8 mouse cellular contexts compared by ENCODE assay signal in genomic region chr4:41755338-41756305, GRCm38 (mm10). TPM values are rescaled to one million over a fixed set of nuclear protein-coding genes. Genes with fewer than 3 reads are reported as not detected.
DNase-seq lines count a peak whose midpoint lies in the region; ATAC-seq and TF ChIP-seq lines count a peak whose summit lies in the region.

TSS of gene Sigmar1 (minus strand) at chr4:41756157.

- under 1% methylated on average over 57 of the region's 57 CpGs for WGBS in heart, embryonic 10.5 days
- WGBS in kidney, embryonic 15.5 days: under 1% methylated on average over 57 of the region's 57 CpGs
- under 1% methylated on average over 57 of the region's 57 CpGs for WGBS in limb, embryonic 15.5 days
- WGBS in midbrain, postnatal 0 days: under 1% methylated on average over 57 of the region's 57 CpGs

- H3K4me1 ChIP-seq in bone marrow macrophage, adult 2 months (ENCODE audit: control insufficient read depth, insufficient read depth, low read length): peaks cover 5% of the 10 kb centered on the region
- no peaks in the 10 kb centered on the region for H3K4me1 ChIP-seq in embryonic fibroblast, embryonic 13.5 days (ENCODE audit: control insufficient read depth, insufficient read depth, low read length)
- H3K4me1 ChIP-seq in heart, embryonic 10.5 days: peaks cover 37% of the 10 kb centered on the region
- peaks cover 44% of the 10 kb centered on the region for H3K4me1 ChIP-seq in kidney, embryonic 15.5 days
- H3K4me1 ChIP-seq in limb, embryonic 15.5 days: peaks cover 23% of the 10 kb centered on the region
- H3K4me1 ChIP-seq in midbrain, postnatal 0 days (ENCODE audit: insufficient read depth, low read length): no peaks in the 10 kb centered on the region; the same call in 1 of the 2 replicates

- H3K4me3 ChIP-seq in bone marrow macrophage, adult 2 months (ENCODE audit: insufficient read depth, low read length): peak within 1 kb of the TSS; percentile 73
- H3K4me3 ChIP-seq in embryonic fibroblast, embryonic 13.5 days (ENCODE audit: insufficient read depth, low read length): peak within 1 kb of the TSS; percentile 66
- H3K4me3 ChIP-seq in heart, embryonic 10.5 days: peak within 1 kb of the TSS; percentile 70
- peak within 1 kb of the TSS; percentile 69 for H3K4me3 ChIP-seq in kidney, embryonic 15.5 days (replicated peaks)
- peak within 1 kb of the TSS; percentile 78 for H3K4me3 ChIP-seq in limb, embryonic 15.5 days
- peak within 1 kb of the TSS; percentile 77 for H3K4me3 ChIP-seq in midbrain, postnatal 0 days (ENCODE audit: low read depth, low read length)

- H3K27me3 ChIP-seq in heart, embryonic 10.5 days (ENCODE audit: insufficient read depth, poor library complexity, severe bottlenecking): peaks cover 6% of the 10 kb centered on the region; the same call in 1 of the 2 replicates
- no peaks in the 10 kb centered on the region for H3K27me3 ChIP-seq in kidney, embryonic 15.5 days
- no peaks in the 10 kb centered on the region for H3K27me3 ChIP-seq in limb, embryonic 15.5 days
- H3K27me3 ChIP-seq in midbrain, postnatal 0 days (ENCODE audit: insufficient read depth, low read length): no peaks in the 10 kb centered on the region

- peak; percentile 53; the same call in 1 of the 2 replicates for TF ChIP-seq CTCF in bone marrow macrophage, adult 2 months (IDR thresholded peaks at IDR 0.05; ENCODE audit: low read depth, low read length)
- peak; percentile 23; the same call in 1 of the 2 replicates for TF ChIP-seq CTCF in embryonic fibroblast, embryonic 13.5 days (IDR thresholded peaks at IDR 0.05; ENCODE audit: borderline replicate concordance, insufficient read depth, low read length)
- TF ChIP-seq CTCF in midbrain, postnatal 0 days (IDR thresholded peaks at IDR 0.05): peak; percentile 93

- TF ChIP-seq POLR2A in bone marrow macrophage, adult 2 months (IDR thresholded peaks at IDR 0.05; ENCODE audit: borderline replicate concordance, low read depth, low read length): no peak
- TF ChIP-seq POLR2A in embryonic fibroblast, embryonic 13.5 days (IDR thresholded peaks at IDR 0.05; ENCODE audit: low read depth, low read length): peak; percentile 65

- H3K9ac ChIP-seq in kidney, embryonic 15.5 days: peak within 1 kb of the TSS; percentile 74
- H3K9ac ChIP-seq in limb, embryonic 15.5 days: peak within 1 kb of the TSS; percentile 68
- H3K9ac ChIP-seq in midbrain, postnatal 0 days (replicated peaks; ENCODE audit: low read length, poor library complexity, severe bottlenecking): peak within 1 kb of the TSS; percentile 76

- DNase-seq in B cell, adult 2 months: peak; percentile 93 to 95
- peak; percentile 95 for DNase-seq in heart, embryonic 10.5 days (ENCODE audit: low spot score)
- DNase-seq in midbrain, postnatal 0 days (ENCODE audit: low spot score): peak; percentile 87
- peak; percentile 82 to 89 for DNase-seq in spleen, postnatal 10 days (ENCODE audit: low spot score in 2 of 2)

- H3K27ac ChIP-seq in bone marrow macrophage, adult 2 months (ENCODE audit: insufficient read depth, low read depth, low read length): peak within 1 kb of the TSS; percentile 71
- peak within 1 kb of the TSS; percentile 47 for H3K27ac ChIP-seq in embryonic fibroblast, embryonic 13.5 days (ENCODE audit: insufficient read depth, low read length)
- H3K27ac ChIP-seq in heart, embryonic 10.5 days: peak within 1 kb of the TSS; percentile 93
- peak within 1 kb of the TSS; percentile 95 for H3K27ac ChIP-seq in kidney, embryonic 15.5 days
- H3K27ac ChIP-seq in limb, embryonic 15.5 days: peak within 1 kb of the TSS; percentile 91
- peak within 1 kb of the TSS; percentile 83 for H3K27ac ChIP-seq in midbrain, postnatal 0 days (ENCODE audit: low read depth, low read length)

- peak; percentile 69 for ATAC-seq in kidney, embryonic 15.5 days (replicated peaks; ENCODE audit: low FRiP score)
- ATAC-seq in limb, embryonic 15.5 days (ENCODE audit: insufficient number of reproducible peaks, low FRiP score, low TSS enrichment, low read depth): peak; percentile 49
- ATAC-seq in midbrain, postnatal 0 days (ENCODE audit: low FRiP score): peak; percentile 81

- H3K36me3 ChIP-seq in heart, embryonic 10.5 days: peaks cover 24% of the 10 kb centered on the region
- H3K36me3 ChIP-seq in kidney, embryonic 15.5 days: peaks cover 23% of the 10 kb centered on the region
- peaks cover 18% of the 10 kb centered on the region; the same call in 1 of the 2 replicates for H3K36me3 ChIP-seq in limb, embryonic 15.5 days
- H3K36me3 ChIP-seq in midbrain, postnatal 0 days (ENCODE audit: insufficient read depth, low read length): 0 out of 2 replicates have a peak, but pooled peaks cover 4% of the 10 kb centered on the region

- peak within 1 kb of the TSS; percentile 90 for H3K4me2 ChIP-seq in kidney, embryonic 15.5 days
- H3K4me2 ChIP-seq in limb, embryonic 15.5 days: peak within 1 kb of the TSS; percentile 87
- peak within 1 kb of the TSS; percentile 88 for H3K4me2 ChIP-seq in midbrain, postnatal 0 days (ENCODE audit: low read depth, low read length, poor library complexity, severe bottlenecking)

- no peaks in the 10 kb centered on the region for H3K9me3 ChIP-seq in heart, embryonic 10.5 days
- no peaks in the 10 kb centered on the region for H3K9me3 ChIP-seq in kidney, embryonic 15.5 days (replicated peaks)
- H3K9me3 ChIP-seq in limb, embryonic 15.5 days: no peaks in the 10 kb centered on the region
- H3K9me3 ChIP-seq in midbrain, postnatal 0 days (ENCODE audit: low read length): no peaks in the 10 kb centered on the region

RNA-seq across cellular contexts. Expression of gene Sigmar1, which starts in this region (rescaled TPM):
- 52.7 and 60.0 TPM in 2 replicates for polyA plus RNA-seq in bone marrow macrophage, adult 2 months (2012; ENCODE audit: insufficient read depth, insufficient read length, missing spikeins)
- 78.6 and 103 TPM in 2 replicates for polyA plus RNA-seq in embryonic fibroblast, embryonic 13.5 days (2011; ENCODE audit: insufficient read length, low read depth, missing spikeins)
- polyA plus RNA-seq in heart, embryonic 10.5 days (2016; fragmentation: Nextera tagmentation; extraction: Ambion mirVana): 79.3 and 97.8 TPM in 2 replicates
- polyA plus RNA-seq in kidney, embryonic 15.5 days (2015; fragmentation: Nextera tagmentation; extraction: Ambion mirVana): 79.7 and 87.4 TPM in 2 replicates
- 76.1 and 88.5 TPM in 2 replicates for polyA plus RNA-seq in limb, embryonic 15.5 days (2015; fragmentation: Nextera tagmentation; extraction: Ambion mirVana)
- 34.1 and 45.4 TPM in 2 replicates for total RNA-seq in midbrain, postnatal 0 days (2014; rRNA removed)
- 44.8 and 55.4 TPM in 2 replicates for polyA plus RNA-seq in midbrain, postnatal 0 days (2015; fragmentation: Nextera tagmentation; extraction: Ambion mirVana)

Comparison
In these comparisons a context has a peak if more than half of its experiments do, and no peak if none do; other contexts are left out.
1. Peak in every context shown above with its lines: DNase-seq, ATAC-seq, H3K4me3 ChIP-seq and H3K27ac ChIP-seq.
2. CTCF ChIP-seq: peak in every context shown above with its lines; median percentile 93 in midbrain, postnatal 0 days; 53 in bone marrow macrophage, adult 2 months; 23 in embryonic fibroblast, embryonic 13.5 days.